Mouse (Mus musculus) small intestine, adult 2 months (tissue): ENCODE results near the gene Olfr1348.
"Not testable (repeated sequence)": the region's sequence is repeated elsewhere in the genome, so short reads cannot be mapped to it uniquely, and the experiment has no call there.

Experiments
- CTCF ChIP-seq: fragments of 200-500 bp; IDR thresholded peaks from 2 replicates; pipeline ENCODE4 v1.5.1; 2012; ENCODE audit warnings: low read depth, mild to moderate bottlenecking, control low read depth, inconsistent platforms, low read length, moderate library complexity, mixed read lengths; ENCODE audit not compliant: insufficient replicate concordance, insufficient read length; ENCODE audit errors: extremely low read depth
- POLR2A ChIP-seq: fragments of 200-500 bp; IDR thresholded peaks from 2 replicates; pipeline ENCODE4 v1.6.1; 2012; ENCODE audit warnings: low read depth, mild to moderate bottlenecking, control low read depth, inconsistent platforms, low read length, moderate library complexity

GRCm38 (mm10) chr7:6477633-6478032, 30.9 kb downstream of the Olfr1348 start:
- TF ChIP-seq CTCF, POLR2A: not testable (repeated sequence)
